Mouse (Mus musculus): ENCODE data around the gene Kcnf1. TPM values are rescaled to one million over a fixed set of nuclear protein-coding genes. Genes with fewer than 3 reads are reported as not detected.
"Not testable (repeated sequence)": the region's sequence is repeated elsewhere in the genome, so short reads cannot be mapped to it uniquely, and the experiment has no call there.

Gene Kcnf1
- polyA plus RNA-seq, 1 experiment from 2014 or later: 0.26 TPM

GRCm38 (mm10) chr12:17152840-17153239 lies 23.8 kb downstream of the Kcnf1 start:
- no peak overlapping the region for H3K9ac ChIP-seq (ENCODE audit: low read depth, low read length)
- H3K4me1 ChIP-seq (ENCODE audit: control insufficient read depth, insufficient read depth, low read length): no peaks in the 10 kb centered on the region
- H3K36me3 ChIP-seq (ENCODE audit: control insufficient read depth, insufficient read depth, low read length): no peaks in the 10 kb centered on the region
- no peak overlapping the region for H3K4me3 ChIP-seq (ENCODE audit: low read depth, low read length)
- no peak overlapping the region for H3K4me2 ChIP-seq
- ATAC-seq (replicated peaks; ENCODE audit: insufficient number of reproducible peaks, low FRiP score, low TSS enrichment): no peak
- H3K9me3 ChIP-seq (replicated peaks; ENCODE audit: control insufficient read depth, low read length): no peaks in the 10 kb centered on the region
- WGBS (ENCODE audit: insufficient replicate concordance): 75% methylated on average over 7 of the region's 7 CpGs
- H3K27ac ChIP-seq (ENCODE audit: low read depth, low read length): no peak overlapping the region
- no peaks in the 10 kb centered on the region for H3K27me3 ChIP-seq (ENCODE audit: control insufficient read depth, insufficient read depth, low read length)

GRCm38 (mm10) chr12:17148920-17149319 lies 27.8 kb downstream of the Kcnf1 start:
- no peak overlapping the region for H3K4me2 ChIP-seq
- WGBS (ENCODE audit: insufficient replicate concordance): 74% methylated on average over 10 of the region's 10 CpGs
- no peak for ATAC-seq (replicated peaks; ENCODE audit: insufficient number of reproducible peaks, low FRiP score, low TSS enrichment)
- no peak overlapping the region for H3K27ac ChIP-seq (ENCODE audit: low read depth, low read length)
- H3K4me1 ChIP-seq (ENCODE audit: control insufficient read depth, insufficient read depth, low read length): no peaks in the 10 kb centered on the region
- no peaks in the 10 kb centered on the region for H3K27me3 ChIP-seq (ENCODE audit: control insufficient read depth, insufficient read depth, low read length)
- no peaks in the 10 kb centered on the region for H3K9me3 ChIP-seq (replicated peaks; ENCODE audit: control insufficient read depth, low read length)
- no peak overlapping the region for H3K4me3 ChIP-seq (ENCODE audit: low read depth, low read length)
- H3K9ac ChIP-seq (ENCODE audit: low read depth, low read length): no peak overlapping the region
- no peaks in the 10 kb centered on the region for H3K36me3 ChIP-seq (ENCODE audit: control insufficient read depth, insufficient read depth, low read length)

- no peak overlapping the region for H3K4me3 ChIP-seq (ENCODE audit: low read depth, low read length)
- 43% methylated on average over 2 of the region's 2 CpGs for WGBS (ENCODE audit: insufficient replicate concordance)
- no peak for ATAC-seq (replicated peaks; ENCODE audit: insufficient number of reproducible peaks, low FRiP score, low TSS enrichment)
- no peaks in the 10 kb centered on the region for H3K9me3 ChIP-seq (replicated peaks; ENCODE audit: control insufficient read depth, low read length)
- H3K4me2 ChIP-seq: no peak overlapping the region
- no peaks in the 10 kb centered on the region for H3K4me1 ChIP-seq (ENCODE audit: control insufficient read depth, insufficient read depth, low read length)
- no peak overlapping the region for H3K9ac ChIP-seq (ENCODE audit: low read depth, low read length)
- no peaks in the 10 kb centered on the region for H3K36me3 ChIP-seq (ENCODE audit: control insufficient read depth, insufficient read depth, low read length)
- no peaks in the 10 kb centered on the region for H3K27me3 ChIP-seq (ENCODE audit: control insufficient read depth, insufficient read depth, low read length)
- H3K27ac ChIP-seq (ENCODE audit: low read depth, low read length): no peak overlapping the region
Observed at GRCm38 (mm10) chr12:17141791-17142190, 34.9 kb downstream of the Kcnf1 start.

GRCm38 (mm10) chr12:17140436-17140835 lies 36.3 kb downstream of the Kcnf1 start:
- no peak overlapping the region for H3K4me2 ChIP-seq
- no peak overlapping the region for H3K4me3 ChIP-seq (ENCODE audit: low read depth, low read length)
- no peak overlapping the region for H3K9ac ChIP-seq (ENCODE audit: low read depth, low read length)
- H3K9me3 ChIP-seq (replicated peaks; ENCODE audit: control insufficient read depth, low read length): no peaks in the 10 kb centered on the region
- no peak for ATAC-seq (replicated peaks; ENCODE audit: insufficient number of reproducible peaks, low FRiP score, low TSS enrichment)
- no peaks in the 10 kb centered on the region for H3K4me1 ChIP-seq (ENCODE audit: control insufficient read depth, insufficient read depth, low read length)
- no peak overlapping the region for H3K27ac ChIP-seq (ENCODE audit: low read depth, low read length)
- no peaks in the 10 kb centered on the region for H3K36me3 ChIP-seq (ENCODE audit: control insufficient read depth, insufficient read depth, low read length)
- 74% methylated on average over 3 of the region's 3 CpGs for WGBS (ENCODE audit: insufficient replicate concordance)
- H3K27me3 ChIP-seq (ENCODE audit: control insufficient read depth, insufficient read depth, low read length): no peaks in the 10 kb centered on the region

- no peak for ATAC-seq (replicated peaks; ENCODE audit: insufficient number of reproducible peaks, low FRiP score, low TSS enrichment)
- Histone ChIP-seq H3K27ac (ENCODE audit: low read depth, low read length) (no peak overlapping the region), H3K9ac (ENCODE audit: low read depth, low read length) (no peak overlapping the region), H3K4me1 (ENCODE audit: control insufficient read depth, insufficient read depth, low read length) (no peaks in the 10 kb centered on the region), H3K36me3 (ENCODE audit: control insufficient read depth, insufficient read depth, low read length) (no peaks in the 10 kb centered on the region), H3K27me3 (ENCODE audit: control insufficient read depth, insufficient read depth, low read length) (no peaks in the 10 kb centered on the region), H3K9me3 (replicated peaks; ENCODE audit: control insufficient read depth, low read length) (no peaks in the 10 kb centered on the region), H3K4me2 (no peak overlapping the region), H3K4me3 (ENCODE audit: low read depth, low read length) (no peak overlapping the region)
- WGBS (ENCODE audit: insufficient replicate concordance): 63% methylated on average over 9 of the region's 9 CpGs
Observed at GRCm38 (mm10) chr12:17134546-17135096, 42.1 kb downstream of the Kcnf1 start.

- 70% methylated on average over 8 of the region's 8 CpGs for WGBS (ENCODE audit: insufficient replicate concordance)
- no peaks in the 10 kb centered on the region for H3K4me1 ChIP-seq (ENCODE audit: control insufficient read depth, insufficient read depth, low read length)
Observed at GRCm38 (mm10) chr12:17132243-17132642, 44.4 kb downstream of the Kcnf1 start.

GRCm38 (mm10) chr12:17131563-17131962 lies 45.1 kb downstream of the Kcnf1 start:
- ATAC-seq (replicated peaks; ENCODE audit: insufficient number of reproducible peaks, low FRiP score, low TSS enrichment): no peak
- Histone ChIP-seq H3K9me3 (replicated peaks; ENCODE audit: control insufficient read depth, low read length) (no peaks in the 10 kb centered on the region), H3K4me2 (no peak overlapping the region), H3K36me3 (ENCODE audit: control insufficient read depth, insufficient read depth, low read length) (no peaks in the 10 kb centered on the region), H3K9ac (ENCODE audit: low read depth, low read length) (no peak overlapping the region), H3K27ac (ENCODE audit: low read depth, low read length) (no peak overlapping the region), H3K4me1 (ENCODE audit: control insufficient read depth, insufficient read depth, low read length) (no peaks in the 10 kb centered on the region), H3K27me3 (ENCODE audit: control insufficient read depth, insufficient read depth, low read length) (no peaks in the 10 kb centered on the region), H3K4me3 (ENCODE audit: low read depth, low read length) (no peak overlapping the region)
- 84% methylated on average over 10 of the region's 10 CpGs for WGBS (ENCODE audit: insufficient replicate concordance)

More at GRCm38 (mm10) chr12:17132243-17132642, 44.4 kb downstream of the Kcnf1 start:
- Histone ChIP-seq H3K9me3 (replicated peaks; ENCODE audit: control insufficient read depth, low read length) (no peaks in the 10 kb centered on the region), H3K4me2 (no peak overlapping the region), H3K27ac (ENCODE audit: low read depth, low read length) (no peak overlapping the region), H3K4me3 (ENCODE audit: low read depth, low read length) (no peak overlapping the region), H3K36me3 (ENCODE audit: control insufficient read depth, insufficient read depth, low read length) (no peaks in the 10 kb centered on the region), H3K27me3 (ENCODE audit: control insufficient read depth, insufficient read depth, low read length) (no peaks in the 10 kb centered on the region), H3K9ac (ENCODE audit: low read depth, low read length) (no peak overlapping the region)
- no peak for ATAC-seq (replicated peaks; ENCODE audit: insufficient number of reproducible peaks, low FRiP score, low TSS enrichment)

- H3K4me1 ChIP-seq (ENCODE audit: control insufficient read depth, insufficient read depth, low read length); H3K4me3 ChIP-seq (ENCODE audit: low read depth, low read length); H3K9ac ChIP-seq (ENCODE audit: low read depth, low read length); H3K9me3 ChIP-seq (replicated peaks; ENCODE audit: control insufficient read depth, low read length); H3K27me3 ChIP-seq (ENCODE audit: control insufficient read depth, insufficient read depth, low read length); ATAC-seq (replicated peaks; ENCODE audit: insufficient number of reproducible peaks, low FRiP score, low TSS enrichment); H3K36me3 ChIP-seq (ENCODE audit: control insufficient read depth, insufficient read depth, low read length); H3K4me2 ChIP-seq; H3K27ac ChIP-seq (ENCODE audit: low read depth, low read length): not testable (repeated sequence)
- 89% methylated on average over 9 of the region's 12 CpGs for WGBS (ENCODE audit: insufficient replicate concordance)
Observed at GRCm38 (mm10) chr12:17122881-17123280, 53.8 kb downstream of the Kcnf1 start.
